In the genomic region with DNA sequence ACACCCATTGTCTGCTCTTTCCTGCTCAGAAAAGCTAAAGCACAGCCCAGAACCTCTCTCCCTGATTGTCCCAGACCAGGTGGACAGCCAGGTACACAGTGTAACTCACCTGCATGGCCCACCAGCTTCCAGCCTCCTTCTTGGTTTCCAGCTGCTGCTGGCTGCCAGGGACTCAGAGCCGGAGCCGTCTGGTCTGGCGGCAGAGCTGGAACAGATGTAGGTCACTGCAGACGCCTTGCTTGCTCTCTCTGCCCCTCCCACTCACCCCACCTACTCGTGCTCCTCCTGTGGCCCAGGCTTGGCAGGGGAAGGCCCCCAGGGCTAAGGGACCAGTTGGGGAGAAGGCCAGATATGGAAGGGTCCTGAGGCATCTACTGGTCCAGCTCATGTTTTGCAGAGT, we compare ENCODE assay signal across 31 mouse cellular contexts. TPM values are rescaled to one million over a fixed set of nuclear protein-coding genes. Genes with fewer than 3 reads are reported as not detected.
DNase-seq lines count a peak whose midpoint lies in the region; ATAC-seq and TF ChIP-seq lines count a peak whose summit lies in the region.
"Had no signal": no experiment of that assay in that cellular context is flagged by ENCODE, and none has a peak within 500 bp of the region (broad histone marks: within the 10 kb centered on the region; RNA-seq: fewer than 3 reads in every experiment).

No protein-coding gene starts in this region.

- no peak overlapping the region for H3K4me3 ChIP-seq in kidney, adult 2 months (ENCODE audit: insufficient read depth, low read depth, low read length)
- no peak overlapping the region for H3K4me3 ChIP-seq in kidney, postnatal 0 days (replicated peaks; ENCODE audit: low read depth, low read length)
- H3K4me3 ChIP-seq in embryonic facial prominence, embryonic 10.5 days = no peak overlapping the region
- no peak overlapping the region for H3K4me3 ChIP-seq in limb, embryonic 10.5 days
- H3K4me3 ChIP-seq: embryonic facial prominence, embryonic 13.5 days; forebrain, embryonic 10.5 days; forebrain, embryonic 13.5 days; heart, embryonic 12.5 days; heart, embryonic 15.5 days had no signal

- WGBS in kidney, adult 2 months = 20% methylated on average over 5 of the region's 5 CpGs
- WGBS in kidney, postnatal 0 days = 17% methylated on average over 5 of the region's 5 CpGs
- 49% methylated on average over 5 of the region's 5 CpGs for WGBS in embryonic facial prominence, embryonic 10.5 days
- WGBS in limb, embryonic 10.5 days = 30% methylated on average over 5 of the region's 5 CpGs

- no peak for TF ChIP-seq POLR2A in kidney, adult 2 months (IDR thresholded peaks at IDR 0.05; ENCODE audit: low read depth, low read length)

- H3K27ac ChIP-seq in kidney, adult 2 months (ENCODE audit: insufficient read depth, low read depth, low read length) = no peak overlapping the region
- H3K27ac ChIP-seq in kidney, postnatal 0 days = no peak overlapping the region
- H3K27ac ChIP-seq in embryonic facial prominence, embryonic 10.5 days (replicated peaks) = no peak overlapping the region
- 0 out of 2 replicates have a peak overlapping the region, but pooled peaks have one; percentile 14 for H3K27ac ChIP-seq in limb, embryonic 10.5 days
- H3K27ac ChIP-seq: embryonic facial prominence, embryonic 13.5 days; forebrain, embryonic 10.5 days; forebrain, embryonic 13.5 days; heart, embryonic 15.5 days; hindbrain, embryonic 14.5 days; hindbrain, postnatal 0 days had no signal

- H3K9ac ChIP-seq in kidney, postnatal 0 days (ENCODE audit: low read depth, low read length) = no peak overlapping the region
- H3K9ac ChIP-seq: embryonic facial prominence, embryonic 13.5 days; forebrain, embryonic 13.5 days; heart, embryonic 12.5 days; heart, embryonic 15.5 days; hindbrain, embryonic 14.5 days had no signal

- no peaks in the 10 kb centered on the region for H3K27me3 ChIP-seq in kidney, adult 2 months (replicated peaks; ENCODE audit: control insufficient read depth, insufficient read depth, low read length)
- H3K27me3 ChIP-seq in kidney, postnatal 0 days (ENCODE audit: insufficient read depth, low read length) = no peaks in the 10 kb centered on the region
- no peaks in the 10 kb centered on the region for H3K27me3 ChIP-seq in embryonic facial prominence, embryonic 10.5 days (replicated peaks; ENCODE audit: low read depth, poor library complexity, severe bottlenecking)
- H3K27me3 ChIP-seq in limb, embryonic 10.5 days (ENCODE audit: low read depth, poor library complexity, severe bottlenecking) = no peaks in the 10 kb centered on the region
- H3K27me3 ChIP-seq: embryonic facial prominence, embryonic 13.5 days; forebrain, embryonic 13.5 days; Patski had no signal

- H3K4me2 ChIP-seq in kidney, postnatal 0 days (ENCODE audit: low read length) = no peak overlapping the region
- H3K4me2 ChIP-seq: embryonic facial prominence, embryonic 13.5 days; forebrain, embryonic 13.5 days; heart, embryonic 12.5 days; heart, embryonic 15.5 days; hindbrain, embryonic 14.5 days had no signal

- no peaks in the 10 kb centered on the region for H3K9me3 ChIP-seq in kidney, postnatal 0 days (replicated peaks; ENCODE audit: low read length)
- no peaks in the 10 kb centered on the region for H3K9me3 ChIP-seq in embryonic facial prominence, embryonic 10.5 days
- H3K9me3 ChIP-seq in limb, embryonic 10.5 days (replicated peaks) = no peaks in the 10 kb centered on the region
- H3K9me3 ChIP-seq: embryonic facial prominence, embryonic 13.5 days; forebrain, embryonic 10.5 days; forebrain, embryonic 13.5 days; G1E; heart, embryonic 12.5 days; heart, embryonic 15.5 days had no signal

- TF ChIP-seq CTCF in kidney, adult 2 months (conservative IDR thresholded peaks at IDR 0.05; ENCODE audit: insufficient read depth, insufficient read length, low read depth, low read length) = no peak
- TF ChIP-seq CTCF in kidney, postnatal 0 days (IDR thresholded peaks at IDR 0.05; ENCODE audit: low read depth) = no peak

- no peaks in the 10 kb centered on the region for H3K36me3 ChIP-seq in kidney, adult 2 months (ENCODE audit: control insufficient read depth, insufficient read depth, low read length)
- H3K36me3 ChIP-seq in kidney, postnatal 0 days (ENCODE audit: insufficient read depth, low read length) = no peaks in the 10 kb centered on the region
- no peaks in the 10 kb centered on the region for H3K36me3 ChIP-seq in embryonic facial prominence, embryonic 10.5 days (replicated peaks)
- no peaks in the 10 kb centered on the region for H3K36me3 ChIP-seq in limb, embryonic 10.5 days
- H3K36me3 ChIP-seq: embryonic facial prominence, embryonic 13.5 days; forebrain, embryonic 10.5 days; G1E; heart, embryonic 12.5 days; heart, embryonic 15.5 days had no signal

- DNase-seq in kidney, adult 2 months = peak; percentile 8
- DNase-seq in kidney, adult 8-10 months = no peak
- no peak for DNase-seq in kidney, postnatal 0 days (ENCODE audit: low spot score)
- DNase-seq in kidney, postnatal 14 days = no peak
- peak; percentile 26 for DNase-seq in embryonic facial prominence, embryonic 10.5 days (ENCODE audit: low spot score)
- no peak for DNase-seq in limb, embryonic 10.5 days (ENCODE audit: low spot score)
- DNase-seq in spleen, postnatal 4 days (ENCODE audit: low spot score in 2 of 2) = no peak
- DNase-seq: adrenal gland, postnatal 10 days; B cell, adult 2 months; cerebellum, adult 11 months; cerebellum, adult 2 months; cerebellum, adult 9-11 months; cerebellum, postnatal 25 days; gastrocnemius, postnatal 14 days; heart, adult 18-20 months; heart, postnatal 10 days; heart, postnatal 36 days had no signal

- 0 out of 2 replicates have a peak, but pooled peaks have one; percentile 29 for ATAC-seq in kidney, postnatal 0 days (replicated peaks; ENCODE audit: low FRiP score, low read depth)
- ATAC-seq in megakaryocyte-erythroid progenitor cell, adult 5-6 weeks (replicated peaks; ENCODE audit: low FRiP score, low TSS enrichment, poor library complexity, severe bottlenecking) = no peak
- ATAC-seq: forebrain, embryonic 13.5 days; forebrain, embryonic 16.5 days; hindbrain, postnatal 0 days; Patski had no signal

- H3K4me1 ChIP-seq in kidney, adult 2 months (ENCODE audit: control insufficient read depth, insufficient read depth, low read length) = no peaks in the 10 kb centered on the region
- H3K4me1 ChIP-seq in kidney, postnatal 0 days (replicated peaks; ENCODE audit: insufficient read depth, low read length) = peaks cover 9% of the 10 kb centered on the region; the same call in 1 of the 2 replicates
- H3K4me1 ChIP-seq in embryonic facial prominence, embryonic 10.5 days = peaks cover 5% of the 10 kb centered on the region
- peaks cover 6% of the 10 kb centered on the region for H3K4me1 ChIP-seq in limb, embryonic 10.5 days
- H3K4me1 ChIP-seq: forebrain, embryonic 13.5 days; heart, embryonic 15.5 days had no signal

RNA-seq across cellular contexts. Expression of a gene that starts 22.0 kb away (rescaled TPM):
- 0.61 and 0.78 TPM in 2 replicates for polyA plus RNA-seq in kidney, adult 2 months (2012; rRNA removed)
- polyA plus RNA-seq in kidney, postnatal 0 days (2015; fragmentation: Nextera tagmentation; extraction: Ambion mirVana) = 0.20 and 0.25 TPM in 2 replicates
- 0.04 TPM in 1 of 2 replicates, not detected in the other for polyA plus RNA-seq in embryonic facial prominence, embryonic 10.5 days (2016; fragmentation: Nextera tagmentation; extraction: Ambion mirVana)
- polyA plus RNA-seq in limb, embryonic 10.5 days (2016; fragmentation: Nextera tagmentation; extraction: Ambion mirVana) = 0.04 TPM in 1 of 2 replicates, not detected in the other
- total RNA-seq in megakaryocyte-erythroid progenitor cell, adult 5-6 weeks (2014; fragmentation: Nextera tagmentation) = not detected in 2 replicates
- total RNA-seq in megakaryocyte-erythroid progenitor cell, adult 5-6 weeks (2017) = not detected in 2 replicates
- total RNA-seq: CH12.LX; common myeloid progenitor, adult 5-6 weeks; heart, postnatal 36 days; hindbrain, postnatal 0 days had no signal
- polyA plus RNA-seq: forebrain, embryonic 10.5 days; forebrain, embryonic 13.5 days; forebrain, embryonic 16.5 days; heart, embryonic 15.5 days; hindbrain, embryonic 11.5 days; hindbrain, embryonic 14.5 days; Patski had no signal

RNA-seq across cellular contexts. Expression of a gene that starts 23.8 kb away (rescaled TPM):
- 139 and 160 TPM in 2 replicates for polyA plus RNA-seq in kidney, adult 2 months (2012; rRNA removed)
- polyA plus RNA-seq in kidney, postnatal 0 days (2015; fragmentation: Nextera tagmentation; extraction: Ambion mirVana) = 223 and 242 TPM in 2 replicates
- polyA plus RNA-seq in embryonic facial prominence, embryonic 10.5 days (2016; fragmentation: Nextera tagmentation; extraction: Ambion mirVana) = 139 and 142 TPM in 2 replicates
- 147 and 162 TPM in 2 replicates for polyA plus RNA-seq in limb, embryonic 10.5 days (2016; fragmentation: Nextera tagmentation; extraction: Ambion mirVana)
- total RNA-seq in megakaryocyte-erythroid progenitor cell, adult 5-6 weeks (2014; fragmentation: Nextera tagmentation) = 36.5 and 39.9 TPM in 2 replicates
- 22.8 and 48.0 TPM in 2 replicates for total RNA-seq in megakaryocyte-erythroid progenitor cell, adult 5-6 weeks (2017)

Comparison
In these comparisons a context has a peak if more than half of its experiments do, and no peak if none do; other contexts are left out.
1. DNase-seq: peak in kidney, adult 2 months (single experiment) and embryonic facial prominence, embryonic 10.5 days (single experiment); none in kidney, adult 8-10 months (0 of 2), kidney, postnatal 0 days (single experiment), kidney, postnatal 14 days (single experiment), limb, embryonic 10.5 days (single experiment) and spleen, postnatal 4 days (0 of 2).